Mouse (Mus musculus) limb, embryonic 14.5 days (tissue): ENCODE results near the gene 5031439G07Rik. TPM values are rescaled to one million over a fixed set of nuclear protein-coding genes. Genes with fewer than 3 reads are reported as not detected.

Source experiments
- ATAC-seq: fragments of 200-750 bp; cut with Nextera tagmentation; 2 replicates; pipeline ENCODE4 v1.8.0; 2017; ENCODE audit warnings: low read depth, moderate number of reproducible peaks, moderate TSS enrichment; ENCODE audit not compliant: low FRiP score
- DNase-seq: peaks from one replicate; pipeline ENCODE4 v3.0.0-alpha.2; 2015; ENCODE audit warnings: low spot score
- H3K27ac ChIP-seq: fragments of 300-500 bp; sonication (generic); replicated peaks from 2 replicates; pipeline ENCODE4 v1.5.1; 2014; ENCODE audit warnings: low read depth, mild to moderate bottlenecking, low read length, moderate library complexity, mixed read lengths
- H3K27me3 ChIP-seq: fragments of 300-500 bp; sonication (generic); 2 replicates; pipeline ENCODE4 v1.6.1; 2014; ENCODE audit warnings: low read length, mixed read lengths; ENCODE audit not compliant: control insufficient read depth, insufficient read depth
- H3K36me3 ChIP-seq: fragments of 300-500 bp; sonication (generic); 2 replicates; pipeline ENCODE4 v1.6.1; 2014; ENCODE audit warnings: mild to moderate bottlenecking, low read length, moderate library complexity, mixed read lengths; ENCODE audit not compliant: control insufficient read depth, insufficient read depth
- H3K4me1 ChIP-seq: fragments of 300-500 bp; sonication (generic); 2 replicates; pipeline ENCODE4 v1.6.1; 2014; ENCODE audit warnings: antibody characterized with exemption, low read length, mixed read lengths; ENCODE audit not compliant: control insufficient read depth, insufficient read depth
- H3K4me2 ChIP-seq: fragments of 300-500 bp; sonication (generic); replicated peaks from 2 replicates; pipeline ENCODE4 v1.6.1; 2014; ENCODE audit warnings: low read depth, mild to moderate bottlenecking, low read length, moderate library complexity; ENCODE audit not compliant: severe bottlenecking
- H3K4me3 ChIP-seq: fragments of 300-500 bp; sonication (generic); replicated peaks from 2 replicates; pipeline ENCODE4 v1.5.1; 2014; ENCODE audit warnings: low read length
- H3K9ac ChIP-seq: fragments of 300-500 bp; sonication (generic); 2 replicates; pipeline ENCODE4 v1.6.1; 2014; ENCODE audit warnings: mild to moderate bottlenecking, low read depth, low read length, moderate library complexity; ENCODE audit not compliant: severe bottlenecking
- H3K9me3 ChIP-seq: fragments of 300-500 bp; sonication (generic); 2 replicates; pipeline ENCODE4 v1.6.1; 2016; ENCODE audit warnings: low read length; ENCODE audit not compliant: control insufficient read depth
- POLR2A ChIP-seq: fragments of 200-500 bp; IDR thresholded peaks from 2 replicates; pipeline ENCODE4 v1.8.0; 2012; ENCODE audit warnings: inconsistent platforms, mild to moderate bottlenecking, moderate library complexity, borderline replicate concordance; ENCODE audit not compliant: insufficient read depth, insufficient read length; ENCODE audit errors: extremely low read depth
- WGBS: fragments of 180-500 bp; shearing (Covaris S2); extraction: QIAGEN DNeasy Blood & Tissue Kit; methylation state at CpG from one replicate; pipeline ENCODE4 v1.1.7; 2014; 5-methylcytosine and 5-hydroxymethylcytosine counted together
- polyA plus RNA-seq, 2 experiments: library from polyadenylated mRNA; depleted of rRNA in 1 of 2; stranded (reverse) in 1 of 2; unstranded in 1 of 2; fragments of >200 nt; fragmentation: Nextera tagmentation in 1 of 2; extraction: Ambion mirVana in 1 of 2; gene quantifications; 2 replicates each; pipeline versions ENCODE4 v1.2.1 to v1.2.3; 2012 to 2014

5031439G07Rik gene
- polyA plus RNA-seq, 2 experiments: 12.3 to 21.8 TPM

- WGBS: 75% methylated on average over 11 of the region's 11 CpGs
- H3K36me3 ChIP-seq: peaks cover 54% of the 10 kb centered on the region
- DNase-seq: no peak
These were observed 45.6 kb downstream of the 5031439G07Rik start for GRCm38 (mm10) chr15:84942647-84943285.

GRCm38 (mm10) chr15:84940102-84940501 is 48.2 kb downstream of the 5031439G07Rik start:
- ATAC-seq (no peak), DNase-seq (no peak)
- no peaks in the 10 kb centered on the region for H3K4me1 ChIP-seq
- no peak overlapping the region for H3K4me3 ChIP-seq
- no peak overlapping the region for H3K4me2 ChIP-seq
- no peaks in the 10 kb centered on the region for H3K9me3 ChIP-seq
- no peaks in the 10 kb centered on the region for H3K27me3 ChIP-seq
- no peak overlapping the region for H3K27ac ChIP-seq
- WGBS: 86% methylated on average over 12 of the region's 12 CpGs
- no peak for TF ChIP-seq POLR2A
- peaks cover 77% of the 10 kb centered on the region for H3K36me3 ChIP-seq
- no peak overlapping the region for H3K9ac ChIP-seq

More at GRCm38 (mm10) chr15:84942647-84943285, 45.6 kb downstream of the 5031439G07Rik start:
- no peak for TF ChIP-seq POLR2A
- no peaks in the 10 kb centered on the region for H3K4me1 ChIP-seq
- no peak for ATAC-seq
- H3K27me3 ChIP-seq: no peaks in the 10 kb centered on the region
- H3K9me3 ChIP-seq: no peaks in the 10 kb centered on the region
- no peak overlapping the region for H3K4me2 ChIP-seq
- H3K9ac ChIP-seq: no peak overlapping the region
- H3K4me3 ChIP-seq: no peak overlapping the region
- H3K27ac ChIP-seq: no peak overlapping the region

GRCm38 (mm10) chr15:84934901-84935300 is 53.5 kb downstream of the 5031439G07Rik start:
- Histone ChIP-seq H3K9ac (no peak overlapping the region), H3K27me3 (no peaks in the 10 kb centered on the region), H3K4me2 (no peak overlapping the region), H3K4me3 (no peak overlapping the region), H3K4me1 (no peaks in the 10 kb centered on the region), H3K27ac (no peak overlapping the region), H3K36me3 (peaks cover 99% of the 10 kb centered on the region), H3K9me3 (no peaks in the 10 kb centered on the region)
- DNase-seq: no peak
- no peak for TF ChIP-seq POLR2A
- 88% methylated on average over 16 of the region's 16 CpGs for WGBS
- ATAC-seq: no peak

- no peak overlapping the region for H3K4me2 ChIP-seq
- H3K9ac ChIP-seq: no peak overlapping the region
- peaks cover 99% of the 10 kb centered on the region for H3K36me3 ChIP-seq
- no peaks in the 10 kb centered on the region for H3K9me3 ChIP-seq
- H3K4me1 ChIP-seq: no peaks in the 10 kb centered on the region
- no peak overlapping the region for H3K4me3 ChIP-seq
- DNase-seq (no peak), ATAC-seq (no peak)
- no peak for TF ChIP-seq POLR2A
- H3K27ac ChIP-seq: no peak overlapping the region
- WGBS: 65% methylated on average over 5 of the region's 5 CpGs
- H3K27me3 ChIP-seq: no peaks in the 10 kb centered on the region
These were observed 56.0 kb downstream of the 5031439G07Rik start for GRCm38 (mm10) chr15:84932351-84932750.

- WGBS: 75% methylated on average over 1 of the region's 1 CpGs
- H3K4me3 ChIP-seq: no peak overlapping the region
These were observed 62.8 kb downstream of the 5031439G07Rik start for GRCm38 (mm10) chr15:84925495-84926018.

More at GRCm38 (mm10) chr15:84925495-84926018, 62.8 kb downstream of the 5031439G07Rik start:
- DNase-seq (no peak), ATAC-seq (no peak)
- no peak for TF ChIP-seq POLR2A
- H3K27me3 ChIP-seq: no peaks in the 10 kb centered on the region
- no peaks in the 10 kb centered on the region for H3K9me3 ChIP-seq
- no peak overlapping the region for H3K27ac ChIP-seq
- H3K4me1 ChIP-seq: peaks cover 15% of the 10 kb centered on the region; the same call in 1 of the 2 replicates
- H3K4me2 ChIP-seq: peak overlapping the region; percentile 80
- no peak overlapping the region for H3K9ac ChIP-seq
- H3K36me3 ChIP-seq: peaks cover 35% of the 10 kb centered on the region
